In the genomic region with DNA sequence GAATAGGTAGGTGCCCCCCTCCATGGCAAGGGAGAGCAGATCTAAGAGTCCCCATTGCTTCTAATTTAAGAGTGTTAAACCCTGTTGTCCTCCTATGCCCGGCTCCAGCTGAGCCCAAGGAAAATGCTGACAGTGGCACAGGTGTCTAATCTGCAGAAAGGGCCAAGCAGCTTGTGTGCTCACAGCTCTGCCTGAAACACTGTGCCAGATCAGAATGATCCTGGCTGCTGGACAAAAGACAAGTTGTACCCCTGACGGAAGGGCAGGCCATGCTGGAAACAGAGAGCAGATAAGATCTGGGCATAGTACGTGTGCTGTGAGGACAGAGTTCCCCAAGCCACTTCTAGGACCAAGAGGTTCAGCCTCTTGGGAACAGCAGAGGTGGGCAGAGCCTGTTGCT, we compare ENCODE assay signal across 22 mouse cellular contexts. TPM values are rescaled to one million over a fixed set of nuclear protein-coding genes. Genes with fewer than 3 reads are reported as not detected.
DNase-seq lines count a peak whose midpoint lies in the region; ATAC-seq and TF ChIP-seq lines count a peak whose summit lies in the region.
"Had no signal": no experiment of that assay in that cellular context is flagged by ENCODE, and none has a peak within 500 bp of the region (broad histone marks: within the 10 kb centered on the region; RNA-seq: fewer than 3 reads in every experiment).

No protein-coding gene starts in this region.

- intact Hi-C loops in left cerebral cortex, postnatal 4 days (cut with DNase I): no loop called here
- intact Hi-C loops in left cerebral cortex, adult 2 months (cut with DNase I): loop anchor here (10.0 kb wide), 2 partner anchors 808 to 1438 kb away; no protein-coding TSS in a partner anchor

- WGBS in neural tube, embryonic 15.5 days: 78% methylated on average over 3 of the region's 3 CpGs

- no peak overlapping the region for H3K4me3 ChIP-seq in neural tube, embryonic 15.5 days (replicated peaks)
- no peak overlapping the region for H3K4me3 ChIP-seq in left cerebral cortex, adult 2 months
- H3K4me3 ChIP-seq: embryonic facial prominence, embryonic 10.5 days; erythroblast, embryonic 14.5 days; heart, embryonic 12.5 days; intestine, embryonic 15.5 days; neural tube, embryonic 12.5 days had no signal

- no peak for TF ChIP-seq CTCF in left cerebral cortex, adult 2 months (IDR thresholded peaks at IDR 0.05)

- no peaks in the 10 kb centered on the region for H3K4me1 ChIP-seq in neural tube, embryonic 15.5 days
- H3K4me1 ChIP-seq: embryonic facial prominence, embryonic 10.5 days; heart, embryonic 12.5 days; intestine, embryonic 15.5 days; neural tube, embryonic 12.5 days had no signal

- no peak overlapping the region for H3K9ac ChIP-seq in neural tube, embryonic 15.5 days (replicated peaks)
- H3K9ac ChIP-seq: heart, embryonic 12.5 days; intestine, embryonic 15.5 days; neural tube, embryonic 12.5 days had no signal

- no peak overlapping the region for H3K27ac ChIP-seq in neural tube, embryonic 15.5 days (replicated peaks)
- H3K27ac ChIP-seq in left cerebral cortex, adult 2 months: no peak overlapping the region
- H3K27ac ChIP-seq: embryonic facial prominence, embryonic 10.5 days; intestine, embryonic 15.5 days; neural tube, embryonic 12.5 days had no signal

- no peak overlapping the region for H3K4me2 ChIP-seq in neural tube, embryonic 15.5 days
- H3K4me2 ChIP-seq: heart, embryonic 12.5 days; intestine, embryonic 15.5 days; liver, embryonic 11.5 days; neural tube, embryonic 12.5 days had no signal

- no peaks in the 10 kb centered on the region for H3K9me3 ChIP-seq in neural tube, embryonic 15.5 days (replicated peaks)
- H3K9me3 ChIP-seq: embryonic facial prominence, embryonic 10.5 days; heart, embryonic 12.5 days; intestine, embryonic 15.5 days; neural tube, embryonic 12.5 days had no signal

- 0 out of 2 replicates have a peak, but pooled peaks have one; percentile 31 for ATAC-seq in neural tube, embryonic 15.5 days (ENCODE audit: low FRiP score)
- ATAC-seq: forebrain, embryonic 16.5 days; intestine, embryonic 15.5 days; midbrain, embryonic 16.5 days had no signal

- no peaks in the 10 kb centered on the region for H3K36me3 ChIP-seq in neural tube, embryonic 15.5 days
- H3K36me3 ChIP-seq: embryonic facial prominence, embryonic 10.5 days; heart, embryonic 12.5 days; intestine, embryonic 15.5 days; neural tube, embryonic 12.5 days had no signal

- no peaks in the 10 kb centered on the region for H3K27me3 ChIP-seq in neural tube, embryonic 15.5 days (replicated peaks)
- H3K27me3 ChIP-seq: heart, embryonic 12.5 days; intestine, embryonic 15.5 days; neural tube, embryonic 12.5 days had no signal

- peak; percentile 16 to 22 for DNase-seq in cerebellum, adult 18-20 months
- DNase-seq in cerebellum, postnatal 4 days (ENCODE audit: low spot score in 2 of 2): no peak
- peak; percentile 20 for DNase-seq in left cerebral cortex, postnatal 4 days
- no peak for DNase-seq in left cerebral cortex, adult 18-20 months (ENCODE audit: low spot score in 2 of 2)
- peak; percentile 84 for DNase-seq in retina, adult 2 months (ENCODE audit: low read depth, low spot score)
- no peak for DNase-seq in retina, postnatal 1 day
- no peak for DNase-seq in left cerebral cortex, adult 2 months (ENCODE audit: extremely low spot score in 1 of 2, low spot score in 2 of 2)
- DNase-seq: adrenal gland, postnatal 14 days; kidney, postnatal 10 days; layer of hippocampus, adult 9-11 months; thymus, postnatal 25 days had no signal

RNA-seq across cellular contexts. Expression of a gene that starts 13.4 kb away (rescaled TPM):
- 1 to 10 TPM; 1.2 to 1.9 TPM for total RNA-seq in left cerebral cortex, postnatal 4 days (2021)
- under 1 TPM; 0.12 to 0.23 TPM for total RNA-seq in left cerebral cortex, adult 18-20 months (2021)
- polyA plus RNA-seq in neural tube, embryonic 15.5 days (2015; fragmentation: Nextera tagmentation; extraction: Ambion mirVana): 1.6 and 2.6 TPM in 2 replicates
- under 1 TPM in 1 of 2 experiments, not detected in 1; 0.23 TPM for total RNA-seq in left cerebral cortex, adult 2 months (2021)
- total RNA-seq: hematopoietic stem cell, adult 5-6 weeks had no signal
- polyA plus RNA-seq: erythroblast, embryonic 14.5 days had no signal

RNA-seq across cellular contexts. Expression of a gene that starts 59.3 kb away (rescaled TPM):
- total RNA-seq in left cerebral cortex, postnatal 4 days (2021): 100 to 1,000 TPM; 283 to 301 TPM
- total RNA-seq in left cerebral cortex, adult 18-20 months (2021): 100 to 1,000 TPM; 199 to 207 TPM
- polyA plus RNA-seq in neural tube, embryonic 15.5 days (2015; fragmentation: Nextera tagmentation; extraction: Ambion mirVana): 34.9 and 43.8 TPM in 2 replicates
- 100 to 1,000 TPM; 212 to 225 TPM for total RNA-seq in left cerebral cortex, adult 2 months (2021)
- total RNA-seq: hematopoietic stem cell, adult 5-6 weeks had no signal
- polyA plus RNA-seq: erythroblast, embryonic 14.5 days; liver, embryonic 11.5 days; lung, embryonic 16.5 days had no signal

Comparison
In these comparisons a context has a peak if more than half of its experiments do, and no peak if none do; other contexts are left out.
1. DNase-seq: peak in cerebellum, adult 18-20 months (2 of 2), left cerebral cortex, postnatal 4 days (single experiment) and retina, adult 2 months (single experiment); none in cerebellum, postnatal 4 days (0 of 2), left cerebral cortex, adult 18-20 months (0 of 2), retina, postnatal 1 day (single experiment) and left cerebral cortex, adult 2 months (0 of 2).